Mouse (Mus musculus): Measurements from ENCODE around the gene Olfr223. TPM values are rescaled to one million over a fixed set of nuclear protein-coding genes. Genes with fewer than 3 reads are reported as not detected.

The Olfr223 gene
- polyA plus RNA-seq (2012; rRNA removed) = not detected in 2 replicates

DNA sequence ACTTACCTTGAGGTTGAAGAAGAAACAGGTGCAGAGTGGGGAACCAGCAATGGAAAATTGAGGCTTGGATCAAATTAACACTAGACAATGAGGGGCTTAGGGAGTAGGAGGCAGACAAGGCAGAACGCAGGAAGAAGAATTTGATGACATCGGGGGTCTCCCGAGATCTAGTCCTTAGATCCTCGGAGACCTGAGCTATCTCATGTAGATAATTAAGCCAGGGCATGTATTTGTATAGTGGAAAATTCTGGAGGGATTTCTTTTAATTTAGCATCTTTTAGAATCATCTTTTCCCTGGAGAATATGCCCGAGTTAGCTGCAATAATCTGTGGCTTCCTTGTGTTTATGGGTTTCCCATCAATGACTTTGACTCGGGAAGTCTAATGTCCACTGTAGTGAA is at the start of gene Olfr223:
Olfr223 (minus strand) TSS at position 101 of the 400 bp plus-strand sequence.
- Histone ChIP-seq H3K27ac (ENCODE audit: insufficient read depth, low read length) (no peak within 1 kb of the TSS), H3K4me3 (ENCODE audit: extremely low read depth, insufficient read depth, insufficient read length) (no peak within 1 kb of the TSS), H3K4me1 (ENCODE audit: control insufficient read depth, insufficient read depth, insufficient read length) (no peaks in the 10 kb centered on the region), H3K27me3 (ENCODE audit: control insufficient read depth, insufficient read depth, low read length) (no peaks in the 10 kb centered on the region), H3K36me3 (ENCODE audit: control insufficient read depth, insufficient read depth, low read length) (no peaks in the 10 kb centered on the region)
- TF ChIP-seq CTCF (IDR thresholded peaks at IDR 0.05; ENCODE audit: extremely low read depth, insufficient read depth, insufficient read length, insufficient replicate concordance) (no peak), POLR2A (IDR thresholded peaks at IDR 0.05; ENCODE audit: low read depth, low read length) (no peak)
- no peak for DNase-seq (ENCODE audit: low read depth in 1 of 2, low spot score in 2 of 2)
- WGBS = 82% methylated on average over 6 of the region's 6 CpGs

GRCm38 (mm10) chr11:59642420-59642819 is 49.3 kb upstream of the Olfr223 start:
- no peak for DNase-seq (ENCODE audit: low read depth in 1 of 2, low spot score in 2 of 2)
- no peaks in the 10 kb centered on the region for H3K27me3 ChIP-seq (ENCODE audit: control insufficient read depth, insufficient read depth, low read length)

GRCm38 (mm10) chr11:59641227-59641626 is 48.1 kb upstream of the Olfr223 start:
- no peak for TF ChIP-seq CTCF (IDR thresholded peaks at IDR 0.05; ENCODE audit: extremely low read depth, insufficient read depth, insufficient read length, insufficient replicate concordance)
- no peak for TF ChIP-seq POLR2A (IDR thresholded peaks at IDR 0.05; ENCODE audit: low read depth, low read length)
- DNase-seq (ENCODE audit: low read depth in 1 of 2, low spot score in 2 of 2) = no peak
- 77% methylated on average over 5 of the region's 5 CpGs for WGBS
- Histone ChIP-seq H3K27ac (ENCODE audit: insufficient read depth, low read length) (no peak overlapping the region), H3K27me3 (ENCODE audit: control insufficient read depth, insufficient read depth, low read length) (no peaks in the 10 kb centered on the region), H3K4me3 (ENCODE audit: extremely low read depth, insufficient read depth, insufficient read length) (no peak overlapping the region), H3K36me3 (ENCODE audit: control insufficient read depth, insufficient read depth, low read length) (no peaks in the 10 kb centered on the region), H3K4me1 (ENCODE audit: control insufficient read depth, insufficient read depth, insufficient read length) (peaks cover 2% of the 10 kb centered on the region; the same call in 1 of the 2 replicates)

More at GRCm38 (mm10) chr11:59642420-59642819, 49.3 kb upstream of the Olfr223 start:
- TF ChIP-seq POLR2A (IDR thresholded peaks at IDR 0.05; ENCODE audit: low read depth, low read length) = no peak
- no peak overlapping the region for H3K4me3 ChIP-seq (ENCODE audit: extremely low read depth, insufficient read depth, insufficient read length)
- no peak overlapping the region for H3K27ac ChIP-seq (ENCODE audit: insufficient read depth, low read length)
- no peaks in the 10 kb centered on the region for H3K36me3 ChIP-seq (ENCODE audit: control insufficient read depth, insufficient read depth, low read length)
- WGBS = 87% methylated on average over 8 of the region's 8 CpGs
- H3K4me1 ChIP-seq (ENCODE audit: control insufficient read depth, insufficient read depth, insufficient read length) = no peaks in the 10 kb centered on the region

GRCm38 (mm10) chr11:59639957-59640643 is 47.0 kb upstream of the Olfr223 start:
- 90% methylated on average over 4 of the region's 4 CpGs for WGBS
- Histone ChIP-seq H3K27me3 (ENCODE audit: control insufficient read depth, insufficient read depth, low read length) (no peaks in the 10 kb centered on the region), H3K36me3 (ENCODE audit: control insufficient read depth, insufficient read depth, low read length) (no peaks in the 10 kb centered on the region), H3K27ac (ENCODE audit: insufficient read depth, low read length) (no peak overlapping the region), H3K4me1 (ENCODE audit: control insufficient read depth, insufficient read depth, insufficient read length) (peaks cover 2% of the 10 kb centered on the region; the same call in 1 of the 2 replicates), H3K4me3 (ENCODE audit: extremely low read depth, insufficient read depth, insufficient read length) (no peak overlapping the region)
- no peak for DNase-seq (ENCODE audit: low read depth in 1 of 2, low spot score in 2 of 2)
- TF ChIP-seq POLR2A (IDR thresholded peaks at IDR 0.05; ENCODE audit: low read depth, low read length) (no peak), CTCF (IDR thresholded peaks at IDR 0.05; ENCODE audit: extremely low read depth, insufficient read depth, insufficient read length, insufficient replicate concordance) (no peak)

- Histone ChIP-seq H3K4me3 (ENCODE audit: extremely low read depth, insufficient read depth, insufficient read length) (no peak overlapping the region), H3K27ac (ENCODE audit: insufficient read depth, low read length) (no peak overlapping the region), H3K36me3 (ENCODE audit: control insufficient read depth, insufficient read depth, low read length) (no peaks in the 10 kb centered on the region), H3K27me3 (ENCODE audit: control insufficient read depth, insufficient read depth, low read length) (no peaks in the 10 kb centered on the region), H3K4me1 (ENCODE audit: control insufficient read depth, insufficient read depth, insufficient read length) (peaks cover 2% of the 10 kb centered on the region; the same call in 1 of the 2 replicates)
- DNase-seq (ENCODE audit: low read depth in 1 of 2, low spot score in 2 of 2) = peak in 1 of 2 experiments; percentile 27
- 36% methylated on average over 7 of the region's 7 CpGs for WGBS
- TF ChIP-seq CTCF (IDR thresholded peaks at IDR 0.05; ENCODE audit: extremely low read depth, insufficient read depth, insufficient read length, insufficient replicate concordance) = no peak
- TF ChIP-seq POLR2A (IDR thresholded peaks at IDR 0.05; ENCODE audit: low read depth, low read length) = no peak
These were observed 43.8 kb upstream of the Olfr223 start for GRCm38 (mm10) chr11:59636695-59637414.

DNA sequence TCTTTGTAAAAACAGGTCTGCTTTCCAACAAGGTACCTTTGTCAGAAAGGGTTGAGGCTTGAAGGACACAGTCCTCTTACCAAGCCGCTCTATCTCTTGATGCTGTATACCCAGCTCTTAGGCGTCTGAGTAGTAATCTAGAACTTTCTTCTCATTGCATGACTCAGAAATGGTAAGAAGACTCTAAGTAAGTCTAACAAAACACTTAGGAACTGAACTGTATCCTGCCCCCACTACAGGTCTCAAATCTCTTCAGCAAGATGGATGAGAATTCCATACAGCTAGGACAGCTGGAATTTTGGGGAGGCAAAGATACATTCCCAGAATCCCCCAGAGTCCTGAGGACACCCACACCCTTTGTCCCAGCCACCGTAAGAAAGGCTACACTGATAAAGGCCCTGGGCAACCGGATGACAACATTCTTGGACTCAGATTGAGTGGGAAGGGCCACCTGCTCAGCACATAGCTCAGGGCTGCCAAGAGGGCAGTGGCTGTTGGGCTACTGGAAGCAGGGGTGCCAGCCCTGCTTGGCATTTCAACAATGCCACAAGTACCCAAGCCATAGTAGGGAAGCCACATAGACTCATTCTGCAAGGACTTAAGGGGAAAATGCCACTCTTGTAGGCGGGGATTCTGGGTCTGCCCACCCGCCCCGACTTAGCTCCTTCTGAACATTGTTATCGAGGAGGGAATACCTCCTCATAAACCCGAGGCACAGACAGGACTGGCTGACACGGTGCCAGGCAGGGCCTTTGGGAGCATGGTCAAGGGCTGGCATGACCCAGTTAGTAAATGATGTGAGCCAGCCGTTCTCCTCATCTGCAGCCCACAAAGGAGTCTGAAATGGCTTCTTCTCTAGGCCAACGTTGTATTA is 43.0 kb upstream of the Olfr223 start:
- H3K4me1 ChIP-seq (ENCODE audit: control insufficient read depth, insufficient read depth, insufficient read length) = peaks cover 2% of the 10 kb centered on the region; the same call in 1 of the 2 replicates
- no peak overlapping the region for H3K27ac ChIP-seq (ENCODE audit: insufficient read depth, low read length)
- TF ChIP-seq POLR2A (IDR thresholded peaks at IDR 0.05; ENCODE audit: low read depth, low read length) = no peak
- no peak for TF ChIP-seq CTCF (IDR thresholded peaks at IDR 0.05; ENCODE audit: extremely low read depth, insufficient read depth, insufficient read length, insufficient replicate concordance)
- H3K4me3 ChIP-seq (ENCODE audit: extremely low read depth, insufficient read depth, insufficient read length) = no peak overlapping the region
- H3K36me3 ChIP-seq (ENCODE audit: control insufficient read depth, insufficient read depth, low read length) = no peaks in the 10 kb centered on the region
- DNase-seq (ENCODE audit: low read depth in 1 of 2, low spot score in 2 of 2) = no peak
- H3K27me3 ChIP-seq (ENCODE audit: control insufficient read depth, insufficient read depth, low read length) = no peaks in the 10 kb centered on the region
- WGBS = 80% methylated on average over 12 of the region's 12 CpGs

Measured in spleen, adult 2 months (tissue).